Mouse (Mus musculus): ENCODE results near the gene Wls.

GRCm38 (mm10) chr3:159885271-159885670, 45.8 kb downstream of the Wls start:
- TF ChIP-seq CTCF (IDR thresholded peaks at IDR 0.05; ENCODE audit: low read depth, low read length) (no peak), POLR2A (IDR thresholded peaks at IDR 0.05; ENCODE audit: extremely low read depth, insufficient read depth, low read length) (no peak)
